Mouse (Mus musculus) ES-E14 (cell line): ENCODE results near the gene Aifm3.
A peak's percentile ranks its signal among the peaks of the same experiment; 100 is the strongest.

Source experiments
- CHD2 ChIP-seq: IDR thresholded peaks from 2 replicates; pipeline ENCODE4 v1.6.1; 2014; ENCODE audit warnings: mild to moderate bottlenecking, low read depth, low read length, inconsistent platforms
- HCFC1 ChIP-seq: IDR thresholded peaks from 2 replicates; pipeline ENCODE4 v1.6.1; 2012; ENCODE audit warnings: low read length, inconsistent platforms, borderline replicate concordance; ENCODE audit not compliant: insufficient read depth
- MAFK ChIP-seq: IDR thresholded peaks from 2 replicates; pipeline ENCODE4 v1.6.1; 2014; ENCODE audit warnings: mild to moderate bottlenecking, low read depth, low read length, inconsistent platforms; ENCODE audit not compliant: insufficient read depth
- ZC3H11A ChIP-seq: IDR thresholded peaks from 2 replicates; pipeline ENCODE4 v1.6.1; 2012; ENCODE audit warnings: low read depth, mild to moderate bottlenecking, inconsistent platforms, low read length, borderline replicate concordance

DNA sequence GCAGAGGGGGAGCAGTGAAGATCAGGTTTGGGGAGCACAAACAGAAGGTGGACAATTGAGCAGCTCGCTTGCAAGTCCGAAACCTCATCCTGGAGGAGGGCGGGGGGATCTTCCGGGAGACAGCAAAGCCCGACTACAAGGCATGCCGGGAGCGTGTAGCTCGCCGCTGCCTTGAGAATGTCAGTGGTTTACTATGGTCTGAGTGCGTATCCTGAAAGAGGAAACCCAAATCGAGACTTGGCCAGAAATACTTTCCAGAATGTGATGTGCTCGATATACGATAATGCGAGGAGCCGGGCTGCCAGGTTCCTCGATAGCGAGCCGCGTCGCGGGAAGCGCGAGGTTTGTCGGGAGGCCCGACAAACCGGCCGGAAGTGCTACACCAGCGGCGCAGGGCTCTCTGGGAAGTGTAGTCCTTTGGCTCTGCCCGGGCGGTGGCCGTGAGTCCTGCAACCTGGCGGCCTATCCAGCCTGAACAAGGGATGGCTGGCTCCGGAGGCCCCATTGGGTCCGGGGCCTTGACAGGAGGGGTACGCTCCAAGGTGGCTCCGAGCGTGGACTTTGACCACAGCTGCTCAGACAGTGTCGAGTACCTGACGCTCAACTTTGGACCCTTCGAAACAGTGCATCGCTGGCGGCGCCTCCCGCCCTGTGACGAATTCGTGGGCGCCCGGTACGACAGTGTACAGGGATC, 19.3 kb downstream of the Aifm3 start, which contains the start of gene Lztr1:
- peak; percentile 29 for TF ChIP-seq CHD2
- TF ChIP-seq ZC3H11A = no peak
- no peak for TF ChIP-seq MAFK
- peak; percentile 95 for TF ChIP-seq HCFC1
